Comparison of ENCODE assay signal across 17 mouse cellular contexts in the genomic region with DNA sequence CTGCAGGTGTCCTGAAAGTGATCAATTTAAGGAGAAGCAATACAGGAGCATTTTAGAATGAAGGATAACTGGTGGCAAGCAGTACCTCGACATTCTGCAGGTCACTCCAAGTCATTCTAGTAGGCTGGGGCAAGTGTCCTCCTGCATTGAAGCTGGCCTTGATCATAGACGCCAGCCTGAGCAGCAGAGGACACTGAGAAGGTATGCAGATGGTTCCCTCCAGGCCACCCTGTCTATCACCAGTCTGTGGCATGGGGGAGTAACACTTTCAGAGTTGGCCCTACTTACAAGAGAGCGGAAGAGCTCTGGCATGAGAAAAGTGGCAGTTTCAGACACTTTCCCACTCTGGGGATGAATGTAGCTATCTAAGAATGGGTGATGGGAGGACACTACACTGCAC.
DNase-seq lines count a peak whose midpoint lies in the region; ATAC-seq and TF ChIP-seq lines count a peak whose summit lies in the region.
"Had no signal": no experiment of that assay in that cellular context is flagged by ENCODE, and none has a peak within 500 bp of the region (broad histone marks: within the 10 kb centered on the region; RNA-seq: fewer than 3 reads in every experiment).

No protein-coding gene starts in this region.

- H3K27me3 ChIP-seq in liver, embryonic 12.5 days (replicated peaks), result no peaks in the 10 kb centered on the region
- H3K27me3 ChIP-seq in liver, postnatal 0 days (ENCODE audit: insufficient read depth, low read length), result no peaks in the 10 kb centered on the region
- H3K27me3 ChIP-seq: embryonic facial prominence, embryonic 15.5 days; forebrain, embryonic 15.5 days; heart, embryonic 15.5 days; intestine, embryonic 15.5 days had no signal

- H3K4me3 ChIP-seq in liver, embryonic 12.5 days, result no peak overlapping the region
- no peak overlapping the region for H3K4me3 ChIP-seq in liver, postnatal 0 days (ENCODE audit: low read depth, low read length)
- H3K4me3 ChIP-seq: embryonic facial prominence, embryonic 15.5 days; forebrain, embryonic 15.5 days; heart, adult 2 months; heart, embryonic 15.5 days; hindbrain, embryonic 10.5 days; intestine, embryonic 15.5 days had no signal

- H3K9me3 ChIP-seq in liver, embryonic 12.5 days (replicated peaks), result no peaks in the 10 kb centered on the region
- H3K9me3 ChIP-seq in liver, postnatal 0 days (ENCODE audit: low read length), result no peaks in the 10 kb centered on the region
- H3K9me3 ChIP-seq: embryonic facial prominence, embryonic 15.5 days; forebrain, embryonic 15.5 days; heart, embryonic 15.5 days; hindbrain, embryonic 10.5 days; intestine, embryonic 15.5 days had no signal

- H3K4me1 ChIP-seq in liver, embryonic 12.5 days, result peaks cover 51% of the 10 kb centered on the region
- peaks cover 5% of the 10 kb centered on the region for H3K4me1 ChIP-seq in liver, postnatal 0 days (ENCODE audit: insufficient read depth)
- H3K4me1 ChIP-seq: embryonic facial prominence, embryonic 15.5 days; heart, embryonic 15.5 days; intestine, embryonic 15.5 days had no signal

- no peak for ATAC-seq in liver, embryonic 12.5 days
- ATAC-seq in liver, postnatal 0 days, result no peak
- no peak for ATAC-seq in erythroblast, adult 5-6 weeks (replicated peaks; ENCODE audit: low FRiP score, poor library complexity, severe bottlenecking)
- no peak for ATAC-seq in granulocyte monocyte progenitor cell, adult 5-6 weeks (replicated peaks; ENCODE audit: poor library complexity, severe bottlenecking)
- ATAC-seq: forebrain, embryonic 15.5 days; intestine, embryonic 15.5 days had no signal

- no peak overlapping the region for H3K9ac ChIP-seq in liver, embryonic 12.5 days
- no peak overlapping the region for H3K9ac ChIP-seq in liver, postnatal 0 days (replicated peaks)
- H3K9ac ChIP-seq: embryonic facial prominence, embryonic 15.5 days; forebrain, embryonic 15.5 days; heart, embryonic 15.5 days; hindbrain, embryonic 14.5 days; intestine, embryonic 15.5 days had no signal

- peak overlapping the region; percentile 68; the same call in 1 of the 2 replicates for H3K27ac ChIP-seq in liver, embryonic 12.5 days
- no peak overlapping the region for H3K27ac ChIP-seq in liver, postnatal 0 days (ENCODE audit: low read depth)
- H3K27ac ChIP-seq: embryonic facial prominence, embryonic 15.5 days; forebrain, embryonic 15.5 days; heart, adult 2 months; heart, embryonic 15.5 days; hindbrain, embryonic 10.5 days; hindbrain, embryonic 14.5 days; intestine, embryonic 15.5 days had no signal

- no peak for DNase-seq in liver, postnatal 0 days
- peak; percentile 33 for DNase-seq in cerebellum, adult 9-10 months
- peak; percentile 24 to 52 for DNase-seq in cerebellum, postnatal 10 days
- DNase-seq: adrenal gland, adult 2 months; adrenal gland, postnatal 25 days; heart, adult 2 months; kidney, adult 18-20 months had no signal

- WGBS in liver, embryonic 12.5 days (ENCODE audit: insufficient replicate concordance), result 66% methylated on average over 3 of the region's 3 CpGs
- WGBS in liver, postnatal 0 days (ENCODE audit: insufficient replicate concordance), result 78% methylated on average over 3 of the region's 3 CpGs

- H3K4me2 ChIP-seq in liver, embryonic 12.5 days, result peak overlapping the region; percentile 11; the same call in 1 of the 2 replicates
- no peak overlapping the region for H3K4me2 ChIP-seq in liver, postnatal 0 days (ENCODE audit: low read depth, low read length)
- H3K4me2 ChIP-seq: embryonic facial prominence, embryonic 15.5 days; forebrain, embryonic 15.5 days; heart, embryonic 11.5 days; heart, embryonic 15.5 days; hindbrain, embryonic 14.5 days; intestine, embryonic 15.5 days had no signal

- no peaks in the 10 kb centered on the region for H3K36me3 ChIP-seq in liver, embryonic 12.5 days
- H3K36me3 ChIP-seq in liver, postnatal 0 days (replicated peaks; ENCODE audit: insufficient read depth, low read length), result no peaks in the 10 kb centered on the region
- H3K36me3 ChIP-seq: embryonic facial prominence, embryonic 15.5 days; forebrain, embryonic 15.5 days; heart, embryonic 15.5 days; hindbrain, embryonic 10.5 days; intestine, embryonic 15.5 days had no signal

- TF ChIP-seq CTCF in liver, postnatal 0 days (IDR thresholded peaks at IDR 0.05; ENCODE audit: low read depth), result no peak

- no peak for TF ChIP-seq EP300 in liver, postnatal 0 days (IDR thresholded peaks at IDR 0.05; ENCODE audit: low read depth)
